Mouse (Mus musculus) thymus, postnatal 36 days (tissue): ENCODE data around the gene Speer4f2.
"Not testable (repeated sequence)": the region's sequence is repeated elsewhere in the genome, so short reads cannot be mapped to it uniquely, and the experiment has no call there.

ENCODE experiments used
- DNase-seq, 2 experiments: peaks; one replicate each; pipeline ENCODE4 v3.0.0; 2022; ENCODE audit warnings: mixed read lengths in 2 of 2

Gene Speer4f2

GRCm38 (mm10) chr5:17372880-17373279, at the start of gene Speer4f2:
Gene Speer4f2 (plus strand): TSS chr5:17373180.
- DNase-seq = not testable (repeated sequence)

- DNase-seq = no peak
Observed at GRCm38 (mm10) chr5:17328946-17329566, 43.9 kb upstream of the Speer4f2 start.

DNA sequence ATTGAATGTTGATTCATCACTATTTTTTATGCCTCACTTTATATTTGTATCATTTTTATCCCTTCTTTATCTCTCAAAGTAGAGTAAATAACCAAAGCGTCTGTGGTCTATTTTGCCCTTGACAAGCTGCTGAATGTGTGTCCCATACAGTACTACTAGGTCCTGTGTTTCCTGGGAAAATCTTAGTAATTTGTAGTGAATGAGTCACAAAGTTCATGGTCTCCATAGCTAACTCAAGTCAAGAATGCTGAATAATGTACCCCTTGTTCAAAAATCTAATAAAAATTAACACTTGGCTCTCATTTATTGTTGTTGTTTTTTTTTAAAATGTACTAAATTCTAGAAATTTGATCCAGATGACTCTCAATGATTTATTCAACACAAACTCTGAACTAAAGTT, 38.1 kb upstream of the Speer4f2 start:
- DNase-seq = no peak

- DNase-seq = not testable (repeated sequence)
Observed at GRCm38 (mm10) chr5:17345741-17346140, 27.2 kb upstream of the Speer4f2 start.

DNA sequence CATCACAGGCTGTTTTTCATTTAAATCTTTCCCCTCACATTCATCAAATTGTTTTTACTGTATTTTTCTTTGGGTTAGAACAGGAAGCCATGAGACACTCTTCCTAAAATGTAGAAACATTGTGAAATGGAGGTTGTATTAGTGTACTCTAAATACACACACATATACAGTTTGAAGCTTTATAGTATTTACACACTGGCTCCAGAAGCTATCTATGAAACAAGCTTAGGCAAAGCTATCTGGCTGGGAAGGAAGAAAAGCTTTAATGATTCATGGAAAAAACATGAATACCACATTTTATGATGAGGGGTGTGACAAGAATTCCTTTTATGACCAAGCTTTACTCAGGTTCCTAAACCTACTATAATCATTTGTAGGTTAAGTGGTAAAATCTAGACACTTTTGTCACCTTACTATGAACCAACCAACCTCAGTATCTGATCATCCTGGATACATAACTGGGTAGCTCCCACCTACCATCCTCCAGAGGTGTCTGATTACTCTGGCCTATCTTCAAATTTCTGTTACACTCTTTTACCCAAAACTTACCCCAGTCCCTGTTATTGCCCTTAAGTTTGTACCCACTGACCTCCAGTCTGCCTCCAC, 13.5 kb upstream of the Speer4f2 start:
- DNase-seq = no peak

DNA sequence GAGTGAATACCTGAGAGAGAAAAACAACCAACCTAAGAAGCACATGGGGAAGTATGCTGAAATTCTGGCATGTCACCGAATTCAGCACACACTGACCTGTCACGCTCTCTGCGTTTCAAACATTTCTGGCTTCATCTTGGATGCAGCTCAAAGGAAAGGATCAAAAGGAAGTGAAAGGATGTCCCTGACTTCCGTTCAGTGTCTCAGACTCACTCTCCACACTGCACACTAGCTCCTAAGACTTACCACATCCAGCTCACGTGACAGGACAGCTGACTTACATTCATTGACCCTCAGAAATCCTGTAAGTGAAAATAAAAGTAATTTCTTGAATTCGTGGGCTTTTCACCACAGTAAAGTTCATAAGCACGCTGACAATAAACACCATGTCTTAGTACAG, 16.9 kb downstream of the Speer4f2 start:
- no peak for DNase-seq

GRCm38 (mm10) chr5:17391207-17391606, 18.2 kb downstream of the Speer4f2 start:
- DNase-seq = no peak

DNA sequence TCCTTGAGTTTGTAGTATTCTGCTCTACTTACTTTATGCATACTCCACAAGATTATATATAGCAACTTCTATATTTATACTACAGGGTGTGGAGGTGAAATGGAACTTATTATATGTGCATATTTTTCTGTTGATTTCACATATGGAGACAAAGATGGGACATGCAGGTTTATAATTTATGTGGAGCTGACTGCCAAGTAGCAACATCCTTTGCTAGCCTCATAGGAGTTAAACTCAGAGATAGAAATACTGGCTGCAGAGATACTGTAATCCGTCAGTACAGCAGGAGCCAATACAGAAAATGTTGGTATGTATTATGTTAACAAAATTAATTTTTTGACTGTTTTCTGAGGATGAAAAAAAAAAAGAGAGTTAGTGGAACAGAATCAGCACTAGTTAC, 27.6 kb downstream of the Speer4f2 start:
- DNase-seq = no peak

GRCm38 (mm10) chr5:17401206-17402077, 28.5 kb downstream of the Speer4f2 start:
- no peak for DNase-seq

- no peak for DNase-seq
Observed at GRCm38 (mm10) chr5:17402330-17403125, 29.5 kb downstream of the Speer4f2 start.

DNA sequence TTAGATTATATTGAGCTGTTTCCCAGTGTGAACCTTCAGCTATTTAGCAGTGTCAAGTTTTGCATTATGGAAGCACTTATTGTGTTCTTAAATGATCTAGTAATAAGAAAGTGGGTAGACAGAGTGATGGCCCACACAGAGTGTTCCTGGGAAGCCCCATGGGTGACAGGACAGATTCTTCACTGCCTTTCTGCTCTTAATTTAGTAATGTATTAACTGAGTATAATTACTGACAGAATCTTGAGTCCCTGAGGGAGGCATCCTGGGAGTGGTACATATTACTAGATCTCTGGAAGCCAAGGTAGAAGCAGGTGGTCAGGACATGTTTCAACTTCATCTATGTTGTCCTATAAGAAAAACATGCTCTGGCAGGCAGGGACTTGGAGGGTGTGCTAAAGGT, 30.6 kb downstream of the Speer4f2 start:
- no peak for DNase-seq

GRCm38 (mm10) chr5:17408924-17409660, 36.1 kb downstream of the Speer4f2 start:
- no peak for DNase-seq

GRCm38 (mm10) chr5:17417201-17417600, 44.2 kb downstream of the Speer4f2 start:
- no peak for DNase-seq

GRCm38 (mm10) chr5:17419215-17419820, 46.3 kb downstream of the Speer4f2 start:
- DNase-seq = no peak

- DNase-seq = no peak
Observed at GRCm38 (mm10) chr5:17419921-17420320, 46.9 kb downstream of the Speer4f2 start.

GRCm38 (mm10) chr5:17422225-17422624, 49.2 kb downstream of the Speer4f2 start:
- no peak for DNase-seq

- no peak for DNase-seq
Observed at GRCm38 (mm10) chr5:17426930-17427329, 54.0 kb downstream of the Speer4f2 start.
